Mouse (Mus musculus) midbrain, embryonic 13.5 days (tissue): Measurements from ENCODE around the gene Hnrnpul2. TPM values are rescaled to one million over a fixed set of nuclear protein-coding genes. Genes with fewer than 3 reads are reported as not detected.

ENCODE experiments used
- polyA plus RNA-seq: library from polyadenylated mRNA; unstranded; fragments of >200 nt; fragmentation: Nextera tagmentation; extraction: Ambion mirVana; gene quantifications from 2 replicates; pipeline ENCODE4 v1.2.1, GENCODE M21; 2015

The Hnrnpul2 gene
- polyA plus RNA-seq, 1 experiment from 2014 or later = 6.1 TPM

Other genes starting within 250 kb of the Hnrnpul2 start
- 3.8 and 4.2 TPM in 2 replicates for gene Slc22a8, start 228.8 kb upstream of the Hnrnpul2 start, polyA plus RNA-seq
- 8.5 and 9.5 TPM in 2 replicates for gene Slc22a6, start 202.0 kb upstream of the Hnrnpul2 start, polyA plus RNA-seq
- 0.31 and 0.58 TPM in 2 replicates for gene Chrm1, start 156.2 kb upstream of the Hnrnpul2 start, polyA plus RNA-seq
- 151 and 153 TPM in 2 replicates for gene Slc3a2, start 96.6 kb upstream of the Hnrnpul2 start, polyA plus RNA-seq
- 89.1 and 93.4 TPM in 2 replicates for gene Wdr74, start 84.2 kb upstream of the Hnrnpul2 start, polyA plus RNA-seq
- 2.2 and 2.5 TPM in 2 replicates for gene 1700092M07Rik, start 79.3 kb upstream of the Hnrnpul2 start, polyA plus RNA-seq
- gene Stx5a, start 78.6 kb upstream of the Hnrnpul2 start, polyA plus RNA-seq = 121 and 127 TPM in 2 replicates
- gene Nxf1, start 62.9 kb upstream of the Hnrnpul2 start, polyA plus RNA-seq = 195 and 206 TPM in 2 replicates
- 264 and 280 TPM in 2 replicates for gene Tmem223, start 49.0 kb upstream of the Hnrnpul2 start, polyA plus RNA-seq
- 35.8 and 38.1 TPM in 2 replicates for gene Tmem179b, start 45.5 kb upstream of the Hnrnpul2 start, polyA plus RNA-seq
- gene Taf6l, start 33.6 kb upstream of the Hnrnpul2 start, polyA plus RNA-seq = 28.8 and 30.5 TPM in 2 replicates
- 163 and 164 TPM in 2 replicates for gene Polr2g, start 21.4 kb upstream of the Hnrnpul2 start, polyA plus RNA-seq
- 8.1 and 8.3 TPM in 2 replicates for gene Zbtb3, start 17.5 kb upstream of the Hnrnpul2 start, polyA plus RNA-seq
- 66.1 and 70.3 TPM in 2 replicates for gene Ttc9c, start 677 bp upstream of the Hnrnpul2 start, polyA plus RNA-seq
- not detected in 2 replicates for gene AC129217.1, start 9.8 kb downstream of the Hnrnpul2 start, polyA plus RNA-seq
- 78.9 and 83.7 TPM in 2 replicates for gene Bscl2, start 17.5 kb downstream of the Hnrnpul2 start, polyA plus RNA-seq
- 310 and 338 TPM in 2 replicates for gene Gng3, start 19.2 kb downstream of the Hnrnpul2 start, polyA plus RNA-seq
- 0.23 and 0.62 TPM in 2 replicates for gene Lrrn4cl, start 30.8 kb downstream of the Hnrnpul2 start, polyA plus RNA-seq
- gene Ubxn1, start 51.5 kb downstream of the Hnrnpul2 start, polyA plus RNA-seq = 167 and 168 TPM in 2 replicates
- 66.5 and 71.5 TPM in 2 replicates for gene Uqcc3, start 60.9 kb downstream of the Hnrnpul2 start, polyA plus RNA-seq
- 61.5 and 61.8 TPM in 2 replicates for gene Lbhd1, start 63.7 kb downstream of the Hnrnpul2 start, polyA plus RNA-seq
- not detected in 2 replicates for gene Gm49403, start 63.9 kb downstream of the Hnrnpul2 start, polyA plus RNA-seq
- 56.1 and 70.3 TPM in 2 replicates for gene 1810009A15Rik, start 68.8 kb downstream of the Hnrnpul2 start, polyA plus RNA-seq
- 0.54 TPM in 1 of 2 replicates, not detected in the other for gene Gm49416, start 68.9 kb downstream of the Hnrnpul2 start, polyA plus RNA-seq
- gene Ints5, start 73.0 kb downstream of the Hnrnpul2 start, polyA plus RNA-seq = 34.8 and 38.9 TPM in 2 replicates
- gene Ganab, start 78.1 kb downstream of the Hnrnpul2 start, polyA plus RNA-seq = 96.8 and 99.8 TPM in 2 replicates
- 82.2 and 89.5 TPM in 2 replicates for gene B3gat3, start 100.4 kb downstream of the Hnrnpul2 start, polyA plus RNA-seq
- gene Rom1, start 109.3 kb downstream of the Hnrnpul2 start, polyA plus RNA-seq = 1.9 and 2.4 TPM in 2 replicates
- 8.7 and 9.2 TPM in 2 replicates for gene Eml3, start 109.5 kb downstream of the Hnrnpul2 start, polyA plus RNA-seq
- gene Mta2, start 121.9 kb downstream of the Hnrnpul2 start, polyA plus RNA-seq = 149 and 153 TPM in 2 replicates
- 32.4 and 32.6 TPM in 2 replicates for gene Tut1, start 133.8 kb downstream of the Hnrnpul2 start, polyA plus RNA-seq
- 334 and 335 TPM in 2 replicates for gene Eef1g, start 147.0 kb downstream of the Hnrnpul2 start, polyA plus RNA-seq
- gene Ahnak, start 169.3 kb downstream of the Hnrnpul2 start, polyA plus RNA-seq = 3.7 and 4.9 TPM in 2 replicates